Mouse (Mus musculus) adrenal gland, adult (tissue): ENCODE data around the gene Zdbf2.
"Not testable (repeated sequence)": the region's sequence is repeated elsewhere in the genome, so short reads cannot be mapped to it uniquely, and the experiment has no call there.

ENCODE experiments used
- DNase-seq, 2 experiments: peaks; one replicate each; pipeline ENCODE4 v3.0.0; 2022 to 2023; ENCODE audit warnings: low spot score in 1 of 2; ENCODE audit not compliant: inconsistent age in 2 of 2

Zdbf2 gene

DNA sequence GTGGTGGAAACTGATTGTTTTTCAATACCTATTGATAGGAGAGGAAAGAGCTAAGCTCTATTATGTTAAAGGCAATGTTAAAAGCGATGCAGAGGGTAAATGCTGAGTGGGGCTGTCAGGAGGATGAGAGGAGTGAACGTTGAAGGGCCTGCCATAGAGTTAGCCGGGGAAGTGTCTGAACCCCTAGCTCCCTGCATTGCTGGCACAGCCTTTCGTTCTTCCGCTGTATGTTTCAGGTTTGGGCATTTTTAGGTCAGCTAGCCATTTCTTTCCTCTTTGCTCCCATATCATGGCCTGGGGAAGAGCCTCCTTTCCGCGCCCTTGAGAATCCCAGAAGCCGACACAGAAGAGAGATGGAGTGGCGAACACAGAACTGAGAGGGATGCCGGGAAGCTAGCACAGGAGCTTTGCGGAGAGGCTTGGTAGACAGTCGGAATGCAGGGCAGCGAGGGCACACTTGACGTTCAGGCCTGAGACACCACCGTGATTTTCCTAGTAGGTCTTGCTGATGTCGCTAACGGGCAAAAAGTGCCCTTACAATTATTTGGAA is 11.9 kb upstream of the Zdbf2 start:
- no peak for DNase-seq

DNA sequence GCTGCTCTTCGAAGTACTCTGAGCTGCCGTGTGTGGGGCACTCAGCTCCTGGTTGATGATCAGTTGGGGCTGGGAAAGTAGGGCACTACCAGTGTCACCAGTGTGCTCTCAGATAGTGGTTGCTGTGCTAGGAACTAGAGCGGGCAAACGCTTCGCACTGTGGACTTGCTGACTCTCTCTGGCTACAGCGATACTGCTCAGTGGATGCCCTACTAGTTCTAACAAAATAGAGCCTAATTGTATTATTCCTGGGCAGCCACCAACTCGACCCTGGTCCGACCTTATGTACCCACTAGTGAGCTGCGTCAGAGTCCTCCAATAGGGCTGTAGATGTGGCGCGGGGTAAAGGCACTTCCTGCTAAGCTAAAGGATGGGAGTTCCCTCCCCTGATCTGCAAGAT is 9.4 kb upstream of the Zdbf2 start:
- DNase-seq: no peak

DNA sequence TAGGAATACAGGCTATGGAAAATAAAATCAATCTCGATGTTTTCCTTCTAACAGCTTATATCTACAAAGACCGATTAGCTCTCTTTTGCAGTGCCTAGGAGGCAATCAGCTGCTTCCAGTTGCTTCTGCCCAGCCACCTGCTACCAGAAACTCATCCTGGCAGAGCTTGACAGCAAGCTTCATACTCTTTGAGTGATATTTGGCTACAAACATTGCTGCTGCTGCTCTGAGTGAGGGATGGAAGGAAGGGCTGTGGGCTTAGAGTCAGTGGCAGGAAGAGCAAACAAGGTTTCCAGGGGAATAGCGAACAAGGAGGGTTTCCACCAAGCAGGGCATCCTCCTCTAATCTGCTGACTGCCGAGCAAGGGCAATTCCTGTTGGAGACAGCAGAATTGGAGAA is 7.6 kb upstream of the Zdbf2 start:
- DNase-seq: no peak

DNA sequence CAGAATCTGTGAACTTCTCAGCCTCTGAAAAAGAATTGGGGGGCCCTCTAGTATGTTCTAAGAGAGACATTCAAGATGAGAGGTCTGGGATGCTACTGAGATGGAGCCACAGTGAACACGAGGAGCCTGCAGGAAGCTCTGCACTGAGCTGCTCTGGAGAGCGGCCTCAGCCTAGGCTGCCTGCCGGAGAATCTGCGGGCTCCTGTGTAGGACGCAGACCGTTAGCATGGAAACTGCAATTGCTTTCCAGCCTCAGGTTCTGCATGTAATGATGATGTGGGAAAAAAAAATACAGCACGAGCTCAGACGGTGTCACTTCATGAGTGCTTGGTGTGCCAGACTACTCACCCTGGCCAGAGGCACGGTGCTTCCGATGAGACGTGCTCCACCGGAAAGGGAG is 6.9 kb upstream of the Zdbf2 start:
- no peak for DNase-seq

DNA sequence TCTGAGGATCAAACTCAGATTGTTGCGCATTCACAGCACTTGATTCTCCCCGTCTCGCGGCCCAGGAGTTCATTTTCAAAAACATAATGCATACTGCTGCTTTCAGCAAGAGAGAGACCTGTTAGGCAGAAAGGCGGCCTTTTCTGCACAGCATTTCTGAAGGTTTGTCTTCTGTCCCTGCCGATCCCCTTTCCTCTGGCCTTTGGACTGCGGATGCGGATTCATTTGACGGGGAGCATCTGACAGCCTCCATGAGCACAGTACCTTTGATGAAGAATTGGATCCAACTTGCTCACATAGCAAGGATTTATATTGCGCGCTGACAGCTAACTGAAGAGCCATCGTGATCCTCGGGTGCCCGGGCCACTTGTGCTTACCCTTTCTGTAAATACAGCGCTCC is 6.3 kb upstream of the Zdbf2 start:
- no peak for DNase-seq

DNA sequence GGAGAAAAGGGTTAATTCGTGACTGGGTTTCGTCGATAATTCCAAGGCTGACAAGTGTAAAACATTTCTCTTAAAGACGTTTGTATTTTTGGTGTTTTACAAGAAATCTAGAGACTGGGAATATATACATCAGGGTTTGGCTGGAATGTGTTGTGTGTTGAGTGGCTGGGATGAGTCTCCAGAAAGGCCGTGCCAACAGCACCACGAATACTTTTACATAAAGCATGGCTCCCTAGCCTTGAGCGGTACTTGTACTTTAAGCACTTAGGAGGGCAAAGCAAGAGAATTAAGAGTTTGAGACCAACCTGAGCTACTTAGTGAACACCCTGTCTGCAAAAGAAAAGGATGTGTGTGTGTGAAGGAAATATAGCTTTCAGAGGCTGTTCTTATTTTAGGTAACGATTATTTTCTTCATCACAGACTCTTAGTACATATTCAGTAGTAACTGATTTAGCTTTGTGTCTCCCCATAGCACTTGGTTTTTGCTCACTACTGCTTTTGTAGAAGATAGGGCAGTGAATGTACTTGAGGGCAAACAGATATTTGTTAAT is 865 bp upstream of the Zdbf2 start:
- DNase-seq: peak in 1 of 2 experiments; percentile 28

- DNase-seq: no peak
Observed at GRCm38 (mm10) chr1:63273339-63273951, 380 bp downstream of the Zdbf2 start.

DNA sequence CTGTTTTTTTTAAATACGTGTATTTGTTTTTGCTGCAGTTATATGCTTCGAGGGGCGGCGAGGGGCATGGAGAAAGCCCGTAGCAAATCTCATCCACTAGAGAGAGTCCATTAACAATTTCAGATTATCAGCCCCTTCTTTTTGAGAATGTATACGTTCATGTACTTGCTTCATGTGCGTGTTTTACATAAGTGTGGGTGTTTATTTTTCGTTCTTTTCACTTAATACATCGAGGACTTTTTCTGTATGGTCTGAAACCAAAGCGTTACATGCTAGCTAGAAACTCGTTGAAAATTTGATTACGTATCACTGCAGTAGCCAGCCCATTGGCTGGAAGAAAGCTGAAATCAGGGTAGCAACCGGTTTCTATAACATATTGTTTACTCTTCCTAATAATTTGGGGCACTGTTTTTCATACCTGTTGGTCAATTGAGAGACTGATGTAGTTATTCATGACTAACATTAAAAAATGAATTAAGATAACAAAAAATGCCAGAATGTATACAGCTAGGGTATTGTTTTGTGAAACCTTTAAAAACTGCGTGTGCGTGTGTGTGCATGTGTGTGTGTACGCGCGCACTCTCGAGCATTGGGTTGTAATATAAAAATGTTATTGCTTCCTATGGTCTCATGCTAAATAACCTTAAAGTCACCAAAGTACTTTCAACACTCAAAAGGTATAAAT is 1.1 kb downstream of the Zdbf2 start:
- no peak for DNase-seq

DNA sequence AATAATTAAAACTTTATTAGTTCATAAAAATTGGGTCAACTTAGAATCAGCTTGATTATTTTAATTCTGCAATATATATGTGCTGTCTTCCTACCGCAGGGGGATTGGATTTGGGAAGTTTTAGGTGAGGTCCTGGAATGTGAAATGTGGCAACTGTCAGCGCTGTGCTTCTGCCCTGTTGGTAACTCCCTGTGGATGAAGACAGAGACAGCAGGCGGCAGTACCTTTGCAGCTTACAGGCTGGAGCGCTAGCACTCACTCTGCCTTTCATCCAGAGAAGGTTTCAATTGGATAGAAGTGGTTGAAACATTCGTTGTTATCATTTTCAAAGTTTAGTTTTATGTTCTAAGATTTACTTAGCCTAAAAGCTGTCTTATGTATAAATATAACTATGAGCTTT is 5.0 kb downstream of the Zdbf2 start:
- DNase-seq: no peak

DNA sequence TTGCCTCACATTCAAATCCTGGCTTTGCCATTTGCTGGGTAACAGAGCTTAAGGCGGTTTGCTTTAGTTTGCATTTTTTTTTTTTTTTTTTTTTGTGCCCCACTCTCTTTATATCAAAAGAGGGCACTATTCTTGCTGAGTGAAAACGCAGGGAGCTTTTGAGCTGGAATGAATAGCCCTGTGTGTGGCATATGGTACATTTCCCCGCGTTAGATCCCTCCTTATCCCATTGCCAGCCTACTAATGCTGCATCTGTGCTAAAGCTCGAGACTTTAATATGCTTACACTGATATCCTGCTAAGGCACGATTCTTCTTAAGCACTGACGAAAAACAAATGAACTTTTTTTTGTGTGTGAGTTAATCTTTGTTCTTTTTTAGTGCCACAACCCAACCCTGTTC is 20.9 kb downstream of the Zdbf2 start:
- DNase-seq: no peak

GRCm38 (mm10) chr1:63309661-63310060 is 36.6 kb downstream of the Zdbf2 start:
- no peak for DNase-seq

GRCm38 (mm10) chr1:63323565-63324132 is 50.6 kb downstream of the Zdbf2 start:
- not testable (repeated sequence) for DNase-seq
